ENCODE assay signal across 14 mouse cellular contexts in the genomic region with DNA sequence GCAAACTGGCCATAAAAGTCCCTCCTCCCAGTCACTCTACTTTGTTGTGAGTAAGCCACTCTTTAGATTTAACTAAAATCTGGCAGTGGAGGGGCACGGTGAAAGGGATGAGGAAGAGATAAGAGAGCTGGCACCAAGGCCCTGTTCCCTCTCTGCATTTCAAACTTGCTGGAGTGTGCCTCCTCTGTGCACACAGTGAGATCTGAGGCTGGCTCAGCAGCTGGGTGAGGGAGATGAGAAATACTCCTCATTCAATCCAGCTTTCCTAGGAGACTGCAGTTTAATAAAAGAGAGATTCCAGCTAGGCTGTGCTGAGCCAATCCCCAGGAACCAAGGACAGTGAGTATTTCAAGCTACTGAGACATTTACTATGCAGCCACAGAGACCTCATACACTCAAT. TPM values are rescaled to one million over a fixed set of nuclear protein-coding genes. Genes with fewer than 3 reads are reported as not detected.
DNase-seq lines count a peak whose midpoint lies in the region; ATAC-seq and TF ChIP-seq lines count a peak whose summit lies in the region.
"Had no signal": no experiment of that assay in that cellular context is flagged by ENCODE, and none has a peak within 500 bp of the region (broad histone marks: within the 10 kb centered on the region; RNA-seq: fewer than 3 reads in every experiment).

No protein-coding gene starts in this region.

- H3K4me1 ChIP-seq in forebrain, embryonic 14.5 days (ENCODE audit: control insufficient read depth, insufficient read depth, low read length), result peaks cover 3% of the 10 kb centered on the region; the same call in 1 of the 2 replicates
- peaks cover 6% of the 10 kb centered on the region; the same call in 1 of the 2 replicates for H3K4me1 ChIP-seq in forebrain, embryonic 10.5 days
- no peaks in the 10 kb centered on the region for H3K4me1 ChIP-seq in neural tube, embryonic 14.5 days (ENCODE audit: control insufficient read depth, insufficient read depth, low read length)

- H3K9ac ChIP-seq in forebrain, embryonic 14.5 days (ENCODE audit: low read length), result no peak overlapping the region
- H3K9ac ChIP-seq in neural tube, embryonic 14.5 days (replicated peaks; ENCODE audit: low read depth, low read length), result no peak overlapping the region
- H3K9ac ChIP-seq: forebrain, embryonic 13.5 days had no signal

- H3K36me3 ChIP-seq in forebrain, embryonic 14.5 days (ENCODE audit: control insufficient read depth, insufficient read depth, low read length), result no peaks in the 10 kb centered on the region
- H3K36me3 ChIP-seq in forebrain, embryonic 10.5 days (replicated peaks), result peaks cover 27% of the 10 kb centered on the region
- no peaks in the 10 kb centered on the region for H3K36me3 ChIP-seq in neural tube, embryonic 14.5 days (ENCODE audit: control insufficient read depth, insufficient read depth, low read length)

- peak; percentile 10 for DNase-seq in forebrain, embryonic 14.5 days (ENCODE audit: low spot score)
- DNase-seq in forebrain, embryonic 10.5 days (ENCODE audit: extremely low spot score, low spot score), result no peak
- DNase-seq in layer of hippocampus, adult 2 months (ENCODE audit: low spot score in 2 of 2), result no peak
- DNase-seq in layer of hippocampus, postnatal 36 days, result no peak
- peak; percentile 50 to 53 for DNase-seq in right cerebral cortex, postnatal 10 days (ENCODE audit: low spot score in 2 of 2)
- DNase-seq in right cerebral cortex, postnatal 4 days, result no peak
- DNase-seq in cerebellum, postnatal 25 days, result no peak
- DNase-seq: gastrocnemius, postnatal 25 days; kidney, postnatal 10 days; layer of hippocampus, adult 9-11 months; retina, postnatal 1 day; thymus, adult 2 months had no signal

- no peaks in the 10 kb centered on the region for H3K9me3 ChIP-seq in forebrain, embryonic 14.5 days (replicated peaks; ENCODE audit: control insufficient read depth, low read length)
- H3K9me3 ChIP-seq in forebrain, embryonic 10.5 days, result no peaks in the 10 kb centered on the region
- no peaks in the 10 kb centered on the region for H3K9me3 ChIP-seq in neural tube, embryonic 14.5 days (ENCODE audit: control insufficient read depth, low read length)
- H3K9me3 ChIP-seq: forebrain, embryonic 13.5 days had no signal

- no peaks in the 10 kb centered on the region for H3K27me3 ChIP-seq in forebrain, embryonic 14.5 days (replicated peaks; ENCODE audit: control insufficient read depth, insufficient read depth, low read length)
- no peaks in the 10 kb centered on the region for H3K27me3 ChIP-seq in forebrain, embryonic 10.5 days (ENCODE audit: poor library complexity, severe bottlenecking)
- H3K27me3 ChIP-seq in neural tube, embryonic 14.5 days (ENCODE audit: control insufficient read depth, insufficient read depth, low read length), result no peaks in the 10 kb centered on the region
- H3K27me3 ChIP-seq: forebrain, embryonic 13.5 days had no signal

- no peak overlapping the region for H3K4me2 ChIP-seq in forebrain, embryonic 14.5 days (ENCODE audit: low read length)
- H3K4me2 ChIP-seq in neural tube, embryonic 14.5 days (ENCODE audit: low read depth, low read length), result no peak overlapping the region
- H3K4me2 ChIP-seq: forebrain, embryonic 13.5 days had no signal

- H3K4me3 ChIP-seq in forebrain, embryonic 14.5 days (ENCODE audit: low read depth, low read length), result no peak overlapping the region
- no peak overlapping the region for H3K4me3 ChIP-seq in forebrain, embryonic 10.5 days
- no peak overlapping the region for H3K4me3 ChIP-seq in layer of hippocampus, adult 2 months
- no peak overlapping the region for H3K4me3 ChIP-seq in neural tube, embryonic 14.5 days (ENCODE audit: low read depth, low read length)
- H3K4me3 ChIP-seq: forebrain, embryonic 13.5 days had no signal

- 64% methylated on average over 1 of the region's 1 CpGs for WGBS in forebrain, embryonic 14.5 days
- 72% methylated on average over 1 of the region's 1 CpGs for WGBS in forebrain, embryonic 10.5 days
- 25% methylated on average over 1 of the region's 1 CpGs for WGBS in neural tube, embryonic 14.5 days

- ATAC-seq in forebrain, embryonic 14.5 days, result no peak
- ATAC-seq in neural tube, embryonic 14.5 days (ENCODE audit: low read depth), result peak; percentile 72
- ATAC-seq: forebrain, embryonic 13.5 days had no signal

- H3K27ac ChIP-seq in forebrain, embryonic 14.5 days (ENCODE audit: low read depth, low read length), result no peak overlapping the region
- H3K27ac ChIP-seq in forebrain, embryonic 10.5 days, result no peak overlapping the region
- H3K27ac ChIP-seq in layer of hippocampus, adult 2 months, result peak overlapping the region; percentile 61; the same call in 1 of the 2 replicates
- no peak overlapping the region for H3K27ac ChIP-seq in neural tube, embryonic 14.5 days (ENCODE audit: low read depth, low read length)
- H3K27ac ChIP-seq: forebrain, embryonic 13.5 days had no signal

- TF ChIP-seq CTCF in layer of hippocampus, adult 2 months (conservative IDR thresholded peaks at IDR 0.05), result no peak

RNA-seq across cellular contexts. Expression of a gene that starts 26.4 kb away (rescaled TPM):
- 71.8 and 83.0 TPM in 2 replicates for polyA plus RNA-seq in forebrain, embryonic 14.5 days (2014; fragmentation: Nextera tagmentation; extraction: Ambion mirVana)
- 360 and 365 TPM in 2 replicates for polyA plus RNA-seq in forebrain, embryonic 10.5 days (2016; fragmentation: Nextera tagmentation; extraction: Ambion mirVana)
- total RNA-seq in layer of hippocampus, adult 2 months (2021), result 1 to 10 TPM; 6.1 to 8.8 TPM
- 1 to 10 TPM; 6.0 TPM for total RNA-seq in layer of hippocampus, postnatal 36 days (2021)
- 21.5 and 24.6 TPM in 2 replicates for polyA plus RNA-seq in neural tube, embryonic 14.5 days (2014; fragmentation: Nextera tagmentation; extraction: Ambion mirVana)

RNA-seq across cellular contexts. Expression of a gene that starts 42.3 kb away (rescaled TPM):
- polyA plus RNA-seq in forebrain, embryonic 14.5 days (2014; fragmentation: Nextera tagmentation; extraction: Ambion mirVana), result 3.9 and 4.1 TPM in 2 replicates
- 19.7 and 23.2 TPM in 2 replicates for polyA plus RNA-seq in forebrain, embryonic 10.5 days (2016; fragmentation: Nextera tagmentation; extraction: Ambion mirVana)
- total RNA-seq in layer of hippocampus, adult 2 months (2021), result 1 to 10 TPM; 6.1 to 6.2 TPM
- total RNA-seq in layer of hippocampus, postnatal 36 days (2021), result 1 to 10 TPM; 5.2 to 7.9 TPM
- polyA plus RNA-seq in neural tube, embryonic 14.5 days (2014; fragmentation: Nextera tagmentation; extraction: Ambion mirVana), result 3.1 and 8.9 TPM in 2 replicates

Comparison
In these comparisons a context has a peak if more than half of its experiments do, and no peak if none do; other contexts are left out.
1. DNase-seq: peak in forebrain, embryonic 14.5 days (single experiment) and right cerebral cortex, postnatal 10 days (2 of 2); none in forebrain, embryonic 10.5 days (single experiment), layer of hippocampus, adult 2 months (0 of 2), layer of hippocampus, postnatal 36 days (0 of 2), right cerebral cortex, postnatal 4 days (single experiment) and cerebellum, postnatal 25 days (0 of 2).